Mouse (Mus musculus): ENCODE data around the gene Gbp2. TPM values are rescaled to one million over a fixed set of nuclear protein-coding genes. Genes with fewer than 3 reads are reported as not detected.

Gbp2 gene
- polyA plus RNA-seq (2015; fragmentation: Nextera tagmentation; extraction: Ambion mirVana) = 15.7 and 21.1 TPM in 2 replicates

GRCm38 (mm10) chr3:142620111-142620955, at the start of gene Gbp2:
TSS of gene Gbp2 (plus strand) at chr3:142620602.

DNA sequence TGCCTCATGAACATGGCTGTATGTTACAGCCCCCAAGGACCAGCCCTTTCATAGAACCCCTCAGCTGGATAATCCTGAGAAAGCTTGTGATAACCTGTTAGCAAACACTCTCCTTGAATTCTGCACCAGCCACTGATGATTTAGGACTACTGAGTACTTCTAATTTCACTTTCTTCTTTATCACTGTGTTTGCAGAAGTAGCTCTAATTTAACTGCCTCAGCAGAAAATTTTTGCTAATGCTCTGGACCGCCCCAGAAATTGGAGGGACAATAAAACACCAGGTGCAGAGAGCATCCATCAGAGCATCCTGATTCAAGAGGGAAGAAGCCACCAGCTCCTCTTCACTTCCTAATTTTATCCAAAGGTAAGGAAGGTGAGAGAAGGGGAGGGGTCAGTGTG, 25.9 kb upstream of the Gbp2 start, which contains the start of gene Gbp2b:
Gene Gbp2b, plus strand, starts transcription at position 301 of the 400 bp plus-strand sequence.

Small RNA genes within 50 kb of the gene (microRNA-seq; reads per million reads assigned to microRNA genes)
- not detected for gene Mir6381

Other genes with a start within 250 kb of the Gbp2 start
- gene Pdlim5, start 224.9 kb upstream of the Gbp2 start, polyA plus RNA-seq (2015; fragmentation: Nextera tagmentation; extraction: Ambion mirVana) = 51.2 and 74.0 TPM in 2 replicates
- 0.68 and 1.1 TPM in 2 replicates for gene Gbp5, start 126.6 kb upstream of the Gbp2 start, polyA plus RNA-seq (2015; fragmentation: Nextera tagmentation; extraction: Ambion mirVana)
- gene Gbp7, start 90.3 kb upstream of the Gbp2 start, polyA plus RNA-seq (2015; fragmentation: Nextera tagmentation; extraction: Ambion mirVana) = 5.8 and 5.9 TPM in 2 replicates
- 5.6 and 6.0 TPM in 2 replicates for gene Gbp3, start 60.6 kb upstream of the Gbp2 start, polyA plus RNA-seq (2015; fragmentation: Nextera tagmentation; extraction: Ambion mirVana)
- gene Gbp2b, start 25.8 kb upstream of the Gbp2 start, polyA plus RNA-seq (2015; fragmentation: Nextera tagmentation; extraction: Ambion mirVana) = not detected in 2 replicates
- 5.9 and 7.6 TPM in 2 replicates for gene Kyat3, start 80.4 kb downstream of the Gbp2 start, polyA plus RNA-seq (2015; fragmentation: Nextera tagmentation; extraction: Ambion mirVana)
- gene Gtf2b, start 144.4 kb downstream of the Gbp2 start, polyA plus RNA-seq (2015; fragmentation: Nextera tagmentation; extraction: Ambion mirVana) = 50.4 and 53.3 TPM in 2 replicates

All from urinary bladder, postnatal 0 days (tissue).